Mouse (Mus musculus) fat pad, adult 2 months (tissue): Measurements from ENCODE around the gene Tm9sf4.

Experiments used
- DNase-seq: peaks from one replicate; pipeline ENCODE4 v3.0.0-alpha.2; 2011; ENCODE audit warnings: low read depth, low spot score; ENCODE audit errors: extremely low read depth

The Tm9sf4 gene

DNA sequence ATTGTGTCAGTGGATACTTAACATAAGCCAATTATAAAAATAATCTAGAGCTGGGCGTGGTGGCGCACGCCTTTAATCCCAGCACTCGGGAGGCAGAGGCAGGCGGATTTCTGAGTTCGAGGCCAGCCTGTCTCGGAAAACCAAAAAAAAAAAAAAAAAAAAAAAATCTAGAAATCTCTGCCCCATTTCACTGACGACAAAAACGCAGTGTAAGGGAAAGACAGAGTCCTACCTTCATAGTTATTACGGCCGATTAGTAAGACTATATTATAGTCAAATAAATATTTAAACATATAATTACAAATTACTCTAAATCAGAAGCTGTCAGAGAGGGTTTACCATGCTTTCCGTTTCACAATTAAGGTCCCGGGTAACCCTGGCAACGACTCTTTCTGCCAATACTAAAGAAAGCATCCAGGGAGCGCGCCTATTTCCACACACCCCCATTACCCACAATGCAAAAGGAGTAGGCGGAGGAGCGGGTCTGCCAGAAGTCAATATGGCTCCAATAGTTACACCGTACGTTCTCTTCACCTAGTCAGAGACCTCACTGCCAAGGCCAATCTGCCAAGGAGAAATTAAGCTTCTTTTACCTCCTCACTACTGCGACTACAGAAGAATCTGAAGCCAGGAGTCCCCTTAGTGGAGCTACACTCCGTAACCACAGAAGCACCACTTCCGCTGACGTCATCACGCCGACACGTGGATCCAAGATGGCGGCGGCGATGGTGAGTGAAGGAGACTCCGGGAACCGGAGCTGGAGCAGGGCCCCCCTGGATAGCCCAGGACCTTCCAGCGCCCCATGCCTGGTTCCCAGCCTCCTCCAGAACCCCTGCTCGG lies at the start of gene Tm9sf4:
Gene Tm9sf4 (plus strand): TSS at position 460 of the 840 bp plus-strand sequence.
- DNase-seq: peak; percentile 31

DNA sequence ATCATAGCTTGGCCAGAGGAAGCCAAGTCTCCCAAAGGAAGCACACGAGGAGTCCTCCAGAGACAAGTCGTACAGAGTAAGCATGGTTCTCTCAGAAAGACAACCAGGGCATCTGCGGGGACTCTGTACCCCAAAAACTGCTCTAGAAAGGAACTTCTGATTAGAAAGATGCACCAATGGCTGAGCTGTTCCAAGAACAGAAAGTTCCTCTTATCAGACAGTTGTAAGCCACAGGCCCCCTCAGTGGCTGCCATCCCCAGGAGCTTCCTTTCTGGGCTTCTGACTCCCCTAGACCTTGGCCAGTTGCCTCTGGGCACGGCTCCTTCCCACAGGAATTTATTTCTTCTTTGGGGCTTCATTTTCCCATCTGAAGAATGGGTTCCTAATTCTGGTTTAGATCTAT lies 45.4 kb upstream of the Tm9sf4 start:
- no peak for DNase-seq

DNA sequence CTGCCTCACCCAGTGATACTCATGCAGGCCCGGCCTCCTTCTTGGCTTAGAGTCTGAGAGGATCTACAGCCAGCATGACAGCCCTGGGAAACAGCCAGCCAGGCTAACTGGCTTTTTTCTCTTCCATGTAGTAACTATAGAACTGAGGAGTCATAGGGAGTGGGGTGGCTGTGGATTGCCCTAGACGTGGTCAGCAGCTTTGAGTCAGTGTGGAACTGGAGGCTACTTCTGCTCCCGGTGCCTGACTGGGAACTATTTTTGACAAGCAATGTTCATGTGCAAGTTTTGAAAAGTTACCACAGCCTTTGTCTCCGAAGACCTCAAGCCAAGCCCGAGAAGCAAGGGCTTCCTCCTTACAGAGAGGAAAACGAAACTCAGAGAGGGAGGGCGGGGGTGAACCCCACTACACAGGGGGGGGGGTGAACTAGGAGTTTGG lies 44.0 kb upstream of the Tm9sf4 start:
- no peak for DNase-seq

DNA sequence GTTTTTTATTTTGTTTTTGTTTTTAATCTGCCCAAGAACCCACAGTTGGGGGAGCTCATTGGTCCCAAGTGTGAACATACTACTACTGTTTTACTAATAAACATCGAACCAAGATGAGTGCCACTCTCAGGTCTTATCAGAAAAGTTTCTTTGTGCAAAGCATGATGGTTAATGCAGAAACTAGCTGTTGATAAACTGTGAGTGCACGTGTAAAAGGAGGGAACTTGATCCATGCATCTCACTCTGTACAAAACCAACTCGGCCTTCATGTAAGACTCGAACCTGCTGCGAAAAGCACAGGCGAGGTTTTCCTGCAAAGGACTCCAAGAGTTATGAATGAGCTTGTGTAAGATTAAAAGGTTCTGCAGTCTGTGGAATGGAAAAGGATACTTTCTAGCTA lies 41.6 kb upstream of the Tm9sf4 start:
- DNase-seq: no peak

DNA sequence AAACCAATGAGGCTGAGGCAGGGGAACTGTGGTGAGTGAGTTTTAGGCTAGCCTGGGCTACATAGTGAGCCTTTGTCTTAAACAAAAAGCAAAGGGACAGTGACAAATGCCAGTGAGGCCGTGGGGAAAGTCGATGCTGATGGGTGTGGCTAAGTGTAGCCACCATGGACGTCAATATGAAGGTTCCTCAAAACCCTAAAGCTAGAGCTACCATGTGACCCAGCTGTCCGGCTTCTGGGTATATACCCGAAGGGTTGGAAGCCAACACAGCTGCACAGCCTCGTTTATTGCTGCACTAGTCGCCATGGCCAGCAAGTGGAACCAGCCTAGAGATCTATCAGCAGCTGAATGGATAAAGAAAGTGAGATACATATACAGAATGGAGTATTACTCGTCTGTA lies 41.0 kb upstream of the Tm9sf4 start:
- DNase-seq: no peak

DNA sequence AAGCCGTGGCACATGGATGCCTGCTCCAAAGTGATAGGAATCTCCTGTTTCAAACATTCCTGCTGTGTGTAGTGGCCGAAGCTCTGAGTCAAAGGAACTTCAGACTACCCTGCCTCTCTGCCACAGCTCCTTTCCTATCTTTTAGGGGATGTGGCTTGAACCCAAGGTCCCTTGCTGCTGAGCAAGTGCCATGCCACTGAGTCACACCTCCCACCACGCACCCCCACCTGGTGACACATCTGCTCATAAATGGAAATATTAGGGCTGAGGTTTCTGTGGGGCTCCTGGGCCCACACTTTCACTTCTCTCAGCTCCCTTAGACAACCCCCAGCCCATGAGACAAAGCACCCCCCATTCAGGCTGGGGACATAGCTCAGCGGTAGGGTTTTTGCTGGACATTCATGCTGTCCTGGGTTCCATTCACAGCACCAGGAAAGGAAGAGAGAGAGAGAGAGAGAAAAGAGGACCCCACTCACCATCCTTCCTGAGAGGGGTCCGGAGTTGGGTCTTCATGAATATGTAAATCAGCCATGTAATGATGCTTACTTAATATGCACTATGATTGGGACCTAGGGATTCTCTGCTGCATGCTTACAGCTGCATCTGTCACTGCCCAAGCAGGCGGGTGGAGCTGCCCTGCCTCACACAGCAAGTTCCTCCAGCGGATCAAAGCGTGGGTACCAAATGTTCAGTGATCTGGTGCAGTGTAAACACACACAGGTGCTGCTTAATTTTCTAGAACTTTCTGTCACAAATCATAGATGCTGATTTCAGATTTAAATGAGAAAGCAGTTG lies 39.1 kb upstream of the Tm9sf4 start:
- DNase-seq: no peak

DNA sequence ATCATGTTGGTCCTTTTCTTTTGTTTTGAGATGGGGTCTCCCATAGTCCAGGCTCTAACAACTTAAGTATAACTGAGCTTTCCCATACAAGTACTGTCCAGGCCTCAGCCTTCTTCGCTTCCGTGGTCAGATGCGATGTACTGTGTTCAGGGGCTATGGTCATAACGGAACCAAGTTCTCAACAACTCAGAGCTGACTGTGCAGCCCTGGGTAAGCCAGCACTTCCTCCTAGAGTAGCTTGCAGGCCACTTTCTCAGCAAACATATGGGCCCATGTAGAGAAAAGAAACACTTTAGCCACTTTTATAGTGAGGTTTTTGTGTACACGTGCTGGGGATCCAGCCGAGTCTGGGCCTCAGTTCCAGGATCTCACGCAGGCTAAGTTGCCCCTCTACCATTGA lies 38.4 kb upstream of the Tm9sf4 start:
- DNase-seq: no peak

DNA sequence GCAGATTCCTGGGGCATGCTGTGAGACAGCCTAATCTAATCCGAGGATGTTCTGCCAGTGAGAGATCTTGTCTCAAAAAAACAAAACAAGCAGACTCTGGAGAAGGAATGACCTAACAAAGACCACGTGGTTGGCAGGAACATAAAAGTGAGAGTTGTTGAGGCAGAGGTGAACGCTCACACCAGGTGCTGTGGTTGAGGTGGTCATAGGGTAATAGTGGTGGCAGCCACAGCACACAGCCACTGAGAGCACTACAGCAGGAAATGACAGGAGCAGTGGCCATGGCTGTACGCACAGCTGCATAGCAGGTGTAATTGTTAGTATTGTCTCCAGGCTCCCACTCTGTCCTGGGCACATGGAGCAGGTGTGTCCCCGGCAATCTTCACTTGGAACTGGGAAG lies 35.2 kb upstream of the Tm9sf4 start:
- DNase-seq: no peak

DNA sequence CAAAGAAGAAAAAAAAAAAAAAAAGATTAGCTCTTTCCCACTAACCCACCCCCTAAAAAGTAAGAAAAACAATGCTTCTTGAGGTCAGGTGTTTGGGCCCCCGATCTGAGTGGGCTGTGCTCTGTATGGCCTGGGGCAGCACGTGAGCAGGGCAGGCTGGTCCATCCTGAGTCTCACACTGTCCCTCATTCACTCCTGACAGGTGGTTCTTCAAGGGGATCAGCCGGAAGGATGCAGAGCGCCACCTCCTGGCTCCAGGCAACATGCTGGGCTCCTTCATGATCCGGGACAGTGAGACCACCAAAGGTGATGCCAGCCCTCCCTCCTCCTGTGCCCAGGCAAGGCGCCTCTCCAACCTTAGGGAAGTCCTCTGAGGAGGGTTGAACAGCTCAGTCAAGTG lies 30.1 kb upstream of the Tm9sf4 start:
- DNase-seq: no peak

DNA sequence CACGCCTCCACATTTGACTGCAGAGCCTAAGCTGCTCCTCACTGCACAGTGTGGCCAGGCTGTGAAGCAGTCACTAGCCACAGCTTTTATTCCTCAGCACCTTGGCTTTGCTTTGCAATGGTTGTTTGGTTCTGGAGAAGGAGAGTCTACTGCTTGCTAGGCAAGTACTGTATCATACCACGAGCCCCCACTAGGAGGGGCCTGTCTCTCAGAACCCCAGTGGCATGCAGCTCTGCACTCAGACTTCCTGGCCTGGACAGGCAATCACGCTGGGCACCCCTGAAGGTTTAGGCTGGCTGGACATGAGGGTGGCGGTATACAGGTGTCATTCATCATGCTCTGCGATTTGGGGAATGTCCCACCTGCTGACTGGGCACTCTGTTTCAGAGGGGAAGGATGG lies 26.9 kb upstream of the Tm9sf4 start:
- DNase-seq: no peak

DNA sequence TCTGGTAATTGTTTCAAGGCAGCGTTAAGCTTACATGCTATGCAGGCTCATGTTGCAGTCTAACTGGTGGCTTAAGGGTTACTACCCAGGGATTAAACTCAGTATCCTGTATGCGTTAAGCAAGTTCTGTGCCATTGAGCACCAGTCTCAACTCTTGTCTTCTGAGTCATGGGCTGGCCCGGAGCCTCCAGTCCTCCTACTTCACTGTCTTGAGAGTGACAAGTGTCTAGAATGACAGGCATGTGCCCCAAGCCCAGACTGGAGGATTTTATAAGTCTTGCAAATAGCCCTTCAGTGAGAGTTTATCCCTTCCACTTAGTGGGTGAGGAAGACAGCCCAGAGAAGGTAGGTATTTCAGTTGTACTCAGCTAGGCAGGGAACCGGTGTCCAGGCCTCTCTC lies 24.9 kb upstream of the Tm9sf4 start:
- peak; percentile 25 for DNase-seq

DNA sequence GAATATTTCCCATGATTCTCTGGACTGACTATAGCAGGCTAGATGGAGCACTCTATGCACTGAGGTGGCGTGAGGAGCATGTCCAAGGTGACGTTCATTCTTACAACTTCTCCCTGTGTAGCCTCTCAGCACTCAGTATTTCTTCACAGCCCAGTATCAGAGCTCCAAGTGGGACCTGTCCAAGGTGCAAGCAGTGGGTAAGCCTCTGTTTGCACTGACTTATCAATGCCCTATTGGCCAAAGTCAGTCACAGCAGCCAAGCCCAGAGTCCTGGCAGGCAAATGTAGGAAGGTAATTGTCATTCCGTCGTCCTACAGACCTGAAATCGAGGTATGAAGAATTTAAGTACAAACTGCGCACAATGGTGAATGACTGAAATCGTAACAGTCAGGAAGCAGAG lies 21.9 kb upstream of the Tm9sf4 start:
- DNase-seq: no peak

DNA sequence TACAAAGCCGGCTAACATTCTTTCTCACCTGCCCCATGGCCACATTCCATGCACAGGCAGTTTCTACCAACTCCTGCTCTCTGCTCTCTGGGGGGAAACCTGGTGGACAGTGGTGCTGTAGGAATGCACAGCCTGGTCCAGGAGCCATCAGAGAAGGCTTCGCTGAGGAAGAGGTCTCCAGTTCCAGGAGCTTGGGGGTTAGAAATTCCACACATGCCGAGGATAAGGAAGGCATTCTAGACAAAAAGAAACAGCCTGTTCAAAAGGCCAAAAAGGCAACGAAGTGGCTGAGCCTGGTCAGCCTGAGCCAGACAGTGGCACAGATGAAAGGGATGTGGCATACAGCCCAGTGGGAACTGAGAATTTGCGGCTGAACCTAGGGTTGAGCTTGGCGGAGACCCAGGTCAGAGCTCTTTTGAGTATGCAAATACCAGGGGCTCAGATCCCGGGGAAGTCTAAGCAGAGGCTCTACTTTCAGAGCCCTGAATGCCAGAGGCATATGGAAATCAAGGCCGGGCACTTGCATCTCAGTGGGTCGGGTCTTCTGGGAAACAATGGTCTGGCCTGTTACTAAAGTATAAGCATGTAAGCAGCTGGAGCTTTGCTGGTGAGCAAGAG lies 21.0 kb upstream of the Tm9sf4 start:
- DNase-seq: no peak

DNA sequence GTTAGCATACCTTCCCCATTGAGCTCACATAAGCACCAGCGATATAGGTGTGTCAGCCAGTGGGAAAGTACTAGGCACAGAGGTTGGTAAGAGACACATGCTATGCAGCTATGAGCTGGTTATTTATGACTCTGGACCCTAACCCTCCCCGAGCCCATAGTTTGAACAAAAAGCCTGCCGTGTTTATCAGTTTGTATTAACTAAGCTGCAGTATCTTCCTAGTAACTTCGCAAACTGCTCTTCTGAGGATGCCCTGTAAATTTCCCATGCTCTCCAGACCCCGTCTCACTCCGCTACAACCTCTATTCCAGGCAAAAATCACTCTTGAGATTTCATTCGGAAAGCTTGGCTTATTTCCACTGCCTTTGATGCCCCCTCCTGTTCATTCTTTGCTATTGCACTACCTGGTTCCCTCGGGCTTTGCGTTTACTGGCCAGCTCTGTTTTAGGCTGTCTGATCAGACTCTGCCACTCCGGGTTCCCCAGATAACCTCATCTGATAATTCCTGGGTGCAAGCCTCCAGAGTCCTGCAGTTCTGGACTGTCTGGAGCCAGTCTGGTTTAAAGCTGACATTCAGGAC lies 18.4 kb upstream of the Tm9sf4 start:
- no peak for DNase-seq

DNA sequence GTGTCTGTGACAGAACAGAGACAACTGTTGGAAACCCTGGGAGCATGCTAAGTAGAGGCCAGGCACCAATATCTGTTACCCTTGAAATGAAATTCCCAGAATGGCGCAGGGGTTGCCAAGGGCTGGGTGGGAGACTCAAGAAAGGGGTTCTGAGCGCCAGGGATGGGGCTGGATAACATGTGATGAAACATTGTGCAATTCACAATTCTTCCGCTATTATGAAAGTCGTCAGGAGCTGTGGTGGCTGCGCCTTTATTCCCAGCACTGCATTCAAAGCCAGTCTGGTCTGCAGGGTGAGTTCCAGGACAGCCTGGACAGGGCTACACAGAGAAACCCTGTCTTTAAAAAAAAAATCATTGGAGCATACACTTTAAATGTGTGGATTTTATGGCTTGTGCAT lies 15.8 kb upstream of the Tm9sf4 start:
- DNase-seq: no peak

DNA sequence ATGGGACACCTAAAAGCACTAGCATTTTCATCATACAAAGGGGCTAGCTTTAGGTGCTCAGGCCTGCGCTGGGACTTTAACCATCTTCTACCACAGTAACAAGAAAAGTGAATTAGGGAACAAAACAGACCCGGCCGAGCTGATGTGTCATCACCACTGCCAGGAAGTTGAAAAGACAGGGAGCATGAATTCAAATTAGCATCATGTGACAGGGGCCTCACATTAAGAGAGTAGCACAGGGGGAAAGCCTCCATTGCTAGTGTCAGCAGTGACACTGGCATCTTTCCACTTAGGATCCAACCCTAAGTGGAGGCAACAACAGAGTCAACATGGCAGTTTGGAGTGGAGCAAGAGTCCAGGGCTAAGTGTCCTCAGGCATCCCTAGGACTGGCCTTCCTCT lies 13.9 kb upstream of the Tm9sf4 start:
- no peak for DNase-seq

DNA sequence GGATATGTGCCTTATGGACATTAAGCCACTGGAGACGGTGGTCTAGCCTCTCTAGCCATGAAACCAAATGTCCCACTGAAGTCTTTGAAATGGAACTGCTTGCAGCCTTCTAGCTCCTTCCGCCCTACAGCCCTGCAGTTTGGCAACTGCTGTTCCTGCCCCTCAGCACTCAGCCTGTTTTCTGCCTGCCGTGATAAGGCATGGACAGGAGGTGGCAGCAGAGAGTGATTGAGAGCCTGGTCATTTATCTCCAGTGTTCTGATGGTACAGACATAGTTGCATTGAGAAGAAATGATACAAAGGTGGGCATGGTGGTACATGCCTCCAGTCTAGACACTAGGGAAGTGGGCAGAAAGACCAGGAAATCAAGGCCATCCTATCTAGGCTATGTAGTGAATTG lies 13.4 kb upstream of the Tm9sf4 start:
- DNase-seq: no peak

DNA sequence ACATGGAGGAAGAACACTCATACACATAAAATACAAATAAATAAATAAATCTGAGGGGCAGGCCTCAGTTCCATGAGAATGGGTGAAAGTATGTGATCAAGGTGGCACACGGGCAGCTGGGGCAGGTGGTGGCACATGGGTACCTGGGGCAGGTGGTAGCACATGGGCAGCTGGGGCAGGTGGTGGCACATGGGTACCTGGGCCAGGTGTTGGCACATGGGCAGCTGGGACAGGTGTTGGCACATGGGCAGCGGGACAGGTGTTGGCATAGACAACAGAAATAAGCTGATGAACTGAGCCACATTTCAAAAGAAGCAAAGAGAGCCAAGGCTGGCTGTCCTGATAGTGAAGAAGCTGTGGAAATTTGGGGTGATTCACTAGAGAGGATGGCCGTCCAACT lies 11.4 kb upstream of the Tm9sf4 start:
- no peak for DNase-seq

DNA sequence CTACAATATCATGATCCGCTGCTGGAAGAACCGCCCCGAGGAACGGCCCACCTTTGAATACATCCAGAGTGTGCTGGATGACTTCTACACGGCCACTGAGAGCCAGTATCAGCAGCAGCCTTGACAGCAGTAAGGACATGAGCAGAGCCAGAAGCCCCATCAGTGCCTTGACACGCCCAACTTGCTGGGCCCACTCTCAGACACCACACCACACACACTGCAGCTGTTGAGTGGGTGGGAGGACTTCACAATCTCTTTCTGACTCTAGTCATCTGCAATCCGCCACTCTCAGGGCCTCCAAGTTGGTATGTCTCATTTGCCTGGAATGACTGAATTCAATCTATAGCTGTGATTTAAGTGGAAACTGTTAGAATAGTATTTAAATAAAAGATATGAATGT lies 10.1 kb upstream of the Tm9sf4 start:
- no peak for DNase-seq

DNA sequence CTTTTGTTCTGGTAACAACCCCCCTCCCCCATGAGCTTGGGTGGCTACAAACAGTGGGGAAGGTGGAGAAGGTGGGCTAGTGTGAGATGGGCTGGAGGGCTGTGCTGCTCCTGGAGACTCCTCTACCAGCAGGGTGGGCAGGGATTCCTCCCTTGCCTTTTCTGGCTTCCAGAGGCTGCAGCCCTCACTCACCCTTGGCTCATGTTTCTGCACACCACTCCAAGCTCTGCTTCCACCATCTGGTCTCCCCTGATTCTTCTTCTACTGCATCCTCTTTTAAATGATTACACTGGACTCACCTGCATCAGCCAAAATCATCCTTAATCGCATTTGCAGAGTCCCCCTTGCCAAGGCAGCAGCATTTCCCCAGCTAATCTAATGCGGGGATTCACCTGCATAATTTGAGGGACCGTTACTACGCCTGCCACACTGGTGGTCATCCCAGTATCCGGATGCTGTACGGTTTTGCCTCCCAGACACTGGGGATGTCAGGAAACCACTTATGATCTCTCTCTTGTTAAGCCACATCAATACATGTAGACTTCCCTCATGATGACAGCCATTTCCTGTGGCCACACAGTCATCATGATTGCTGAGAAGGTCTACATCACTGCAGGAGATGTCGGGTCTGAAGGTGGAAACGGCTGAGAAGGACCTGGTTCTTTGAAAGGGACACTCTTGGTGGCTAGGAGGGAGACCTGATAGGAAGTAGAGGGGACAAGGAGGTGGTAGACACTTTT lies 9.0 kb upstream of the Tm9sf4 start:
- no peak for DNase-seq

DNA sequence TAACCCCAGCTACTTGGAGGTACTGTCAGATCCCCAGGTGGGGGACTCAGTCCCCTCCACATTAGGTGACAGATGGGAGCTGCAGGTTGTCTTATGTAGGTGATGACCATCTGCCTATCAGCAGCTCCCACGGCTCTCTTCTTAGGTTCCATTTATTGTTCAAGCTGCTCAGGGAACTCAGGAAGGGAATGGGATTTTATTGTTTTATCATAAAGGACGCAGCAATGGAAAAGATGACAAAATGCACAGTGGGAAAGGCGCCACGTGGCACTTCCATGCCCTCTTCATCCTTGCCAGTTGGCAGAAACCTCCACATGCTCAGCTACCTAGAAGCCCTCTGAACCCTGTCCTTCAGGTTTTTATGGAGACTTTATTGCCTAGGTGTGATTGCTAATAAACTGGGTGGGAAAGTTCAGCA lies 8.1 kb upstream of the Tm9sf4 start:
- DNase-seq: no peak
